Mouse (Mus musculus): ENCODE results near the gene Adgrg5. TPM values are rescaled to one million over a fixed set of nuclear protein-coding genes. Genes with fewer than 3 reads are reported as not detected.
A peak's percentile ranks its signal among the peaks of the same experiment; 100 is the strongest.

Adgrg5 gene
- polyA plus RNA-seq, 1 experiment from 2014 or later = 0.91 TPM

DNA sequence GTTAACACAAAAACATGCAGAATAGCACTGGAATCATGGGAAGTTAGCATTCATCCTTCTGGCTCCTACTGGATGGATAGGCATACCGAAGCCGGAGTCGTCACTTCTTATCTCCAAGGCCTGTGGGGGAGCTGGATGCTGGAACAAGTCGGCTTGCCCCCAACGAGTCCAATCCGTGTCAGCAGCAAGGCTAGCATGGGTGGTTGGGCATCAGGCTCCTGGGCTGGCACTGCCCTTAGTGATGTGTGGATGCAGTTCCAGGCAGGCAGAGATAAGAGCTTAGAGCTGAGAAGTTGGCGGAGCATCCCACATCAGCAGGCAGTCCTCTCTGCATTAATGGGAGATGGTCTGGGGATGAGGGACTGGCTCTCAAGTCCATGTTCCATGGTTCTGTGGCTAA lies 64.1 kb downstream of the Adgrg5 start:
- Histone ChIP-seq H3K36me3 (peaks cover 55% of the 10 kb centered on the region), H3K27me3 (replicated peaks) (no peaks in the 10 kb centered on the region), H3K4me1 (peaks cover 83% of the 10 kb centered on the region), H3K27ac (peak overlapping the region; percentile 98), H3K9ac (peak overlapping the region; percentile 96), H3K9me3 (replicated peaks) (no peaks in the 10 kb centered on the region), H3K4me3 (peak overlapping the region; percentile 86), H3K4me2 (peak overlapping the region; percentile 92)
- ATAC-seq = no peak
- 15% methylated on average over 7 of the region's 7 CpGs for WGBS (ENCODE audit: insufficient replicate concordance)

DNA sequence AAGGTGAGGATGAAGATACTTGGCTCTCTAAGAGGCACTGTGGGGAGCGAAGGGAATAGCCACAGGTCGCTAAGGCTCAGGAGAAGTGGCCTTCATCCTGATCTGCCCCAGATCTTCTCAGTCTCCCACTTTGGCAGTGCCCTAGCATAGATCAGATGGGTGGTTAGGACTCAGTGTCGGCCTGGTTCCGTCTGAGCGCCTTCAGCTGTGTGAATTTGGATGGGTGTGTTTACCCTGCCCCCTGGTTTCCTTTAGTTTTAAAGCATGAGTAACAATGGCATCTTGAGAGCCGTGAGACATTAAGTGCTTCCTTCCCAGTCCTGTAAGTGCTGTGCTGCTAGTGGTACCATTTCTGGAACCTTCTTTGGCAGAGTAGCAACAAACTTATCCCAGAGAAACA lies 65.1 kb downstream of the Adgrg5 start:
- no peak for ATAC-seq
- peak overlapping the region; percentile 96 for H3K9ac ChIP-seq
- 45% methylated on average over 6 of the region's 6 CpGs for WGBS (ENCODE audit: insufficient replicate concordance)
- H3K9me3 ChIP-seq (replicated peaks) = no peaks in the 10 kb centered on the region
- H3K27ac ChIP-seq = peak overlapping the region; percentile 98
- H3K4me2 ChIP-seq = peak overlapping the region; percentile 92
- no peaks in the 10 kb centered on the region for H3K27me3 ChIP-seq (replicated peaks)
- H3K4me1 ChIP-seq = peaks cover 83% of the 10 kb centered on the region
- H3K4me3 ChIP-seq = peak overlapping the region; percentile 86
- H3K36me3 ChIP-seq = peaks cover 65% of the 10 kb centered on the region

DNA sequence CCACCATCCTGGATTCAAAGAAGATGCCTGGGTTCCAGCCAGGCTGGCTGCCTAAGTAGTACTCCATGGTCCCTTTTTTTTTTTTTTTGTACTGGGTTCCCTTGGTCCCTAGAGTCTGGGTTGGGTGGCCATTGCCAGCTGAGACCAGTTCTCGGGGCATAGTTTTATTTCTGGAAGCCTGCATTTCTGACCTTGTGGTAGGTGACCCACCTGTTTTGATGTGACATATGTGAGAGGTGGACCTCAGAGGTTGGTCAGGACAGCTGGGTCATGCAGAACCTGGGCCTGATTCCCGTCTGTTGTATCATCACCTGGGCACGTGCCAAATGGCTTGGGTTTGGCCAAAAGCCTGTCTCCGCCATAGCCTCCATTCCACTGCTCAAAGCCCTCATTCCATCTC lies 66.2 kb downstream of the Adgrg5 start:
- no peak overlapping the region for H3K4me3 ChIP-seq
- no peaks in the 10 kb centered on the region for H3K27me3 ChIP-seq (replicated peaks)
- H3K9me3 ChIP-seq (replicated peaks) = no peaks in the 10 kb centered on the region
- H3K36me3 ChIP-seq = peaks cover 76% of the 10 kb centered on the region
- 0 out of 2 replicates have a peak overlapping the region, but pooled peaks have one; percentile 96 for H3K9ac ChIP-seq
- peaks cover 87% of the 10 kb centered on the region for H3K4me1 ChIP-seq
- ATAC-seq = no peak
- peak overlapping the region; percentile 92 for H3K4me2 ChIP-seq
- 0 out of 2 replicates have a peak overlapping the region, but pooled peaks have one; percentile 43 for H3K27ac ChIP-seq
- 84% methylated on average over 4 of the region's 4 CpGs for WGBS (ENCODE audit: insufficient replicate concordance)

DNA sequence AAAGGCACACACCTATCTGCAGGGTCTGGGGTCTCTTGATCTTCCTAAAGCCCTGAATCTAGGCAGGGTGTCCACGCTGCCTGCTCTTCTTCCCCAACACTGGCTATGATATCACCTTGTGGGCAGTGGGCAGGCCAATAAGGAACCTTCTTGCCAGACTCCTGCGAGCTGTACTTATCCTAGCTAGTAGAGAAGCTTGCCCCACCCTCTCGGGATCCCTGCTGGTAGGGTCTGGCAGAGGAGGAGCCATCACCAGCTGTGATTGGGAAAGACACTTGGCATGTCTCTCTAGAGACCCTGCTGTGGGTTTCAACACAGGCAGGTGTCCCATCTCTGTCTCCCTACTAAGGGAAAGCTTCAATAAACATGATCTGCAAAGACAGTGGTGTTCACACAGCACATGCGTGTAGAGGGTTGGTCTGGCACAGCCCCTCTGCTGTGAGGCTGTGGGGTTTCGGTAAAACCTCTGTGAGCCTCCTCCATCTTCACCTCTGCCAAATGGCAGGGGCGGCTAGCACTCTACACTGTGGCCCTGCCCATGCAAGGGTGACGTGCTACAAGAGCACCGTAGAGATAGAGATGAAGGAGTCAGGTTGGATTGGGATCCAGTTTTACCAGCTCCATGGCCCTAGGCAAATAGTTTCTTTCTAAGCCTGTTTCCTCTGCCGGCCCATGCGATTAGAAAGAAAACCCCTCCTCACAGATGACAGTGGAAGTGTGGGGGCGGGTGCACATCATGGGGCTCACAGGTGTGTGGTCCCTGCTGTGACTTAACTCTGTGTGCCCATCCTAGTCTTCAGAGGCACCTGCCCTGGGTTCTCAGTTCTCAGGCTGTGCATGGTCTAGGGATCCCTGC lies 67.3 kb downstream of the Adgrg5 start:
- Histone ChIP-seq H3K27ac (peak overlapping the region; percentile 43), H3K9me3 (replicated peaks) (no peaks in the 10 kb centered on the region), H3K4me2 (peak overlapping the region; percentile 92), H3K27me3 (replicated peaks) (no peaks in the 10 kb centered on the region), H3K9ac (peak overlapping the region; percentile 12), H3K4me1 (peaks cover 98% of the 10 kb centered on the region), H3K4me3 (0 out of 2 replicates have a peak overlapping the region, but pooled peaks have one; percentile 1), H3K36me3 (peaks cover 87% of the 10 kb centered on the region)
- ATAC-seq = no peak
- WGBS (ENCODE audit: insufficient replicate concordance) = 47% methylated on average over 11 of the region's 11 CpGs

DNA sequence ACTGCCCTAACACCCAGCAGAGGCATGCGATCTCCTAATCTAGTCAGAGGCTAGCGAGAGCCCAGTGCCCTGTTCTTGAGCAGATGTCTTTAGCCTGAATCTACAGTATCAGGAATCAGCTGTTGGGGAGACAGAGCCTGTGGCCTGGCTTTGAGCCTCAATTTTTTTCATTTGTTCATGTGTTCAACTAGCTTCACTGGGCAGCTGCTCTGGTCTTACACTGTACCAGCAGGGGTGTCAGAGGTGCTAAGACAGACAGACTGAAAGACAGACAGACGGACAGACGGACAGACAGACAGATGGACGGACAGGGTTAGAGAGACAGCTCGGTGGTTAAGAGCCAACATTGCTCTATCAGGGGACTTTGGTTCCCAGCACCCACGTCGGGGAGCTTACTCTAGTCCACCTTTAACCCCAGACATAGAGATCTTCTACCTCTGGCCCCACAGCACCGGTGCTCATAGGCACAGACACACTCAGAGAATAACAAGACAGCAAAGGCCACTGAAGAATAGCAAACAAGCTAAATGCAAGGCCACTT lies 68.0 kb downstream of the Adgrg5 start:
- H3K9ac ChIP-seq = peak overlapping the region; percentile 12
- WGBS (ENCODE audit: insufficient replicate concordance) = 60% methylated on average over 9 of the region's 9 CpGs
- ATAC-seq = no peak
- peak overlapping the region; percentile 92 for H3K4me2 ChIP-seq
- no peaks in the 10 kb centered on the region for H3K27me3 ChIP-seq (replicated peaks)
- peaks cover 94% of the 10 kb centered on the region for H3K36me3 ChIP-seq
- peak overlapping the region; percentile 52 for H3K27ac ChIP-seq
- no peak overlapping the region for H3K4me3 ChIP-seq
- no peaks in the 10 kb centered on the region for H3K9me3 ChIP-seq (replicated peaks)
- peaks cover 100% of the 10 kb centered on the region for H3K4me1 ChIP-seq

DNA sequence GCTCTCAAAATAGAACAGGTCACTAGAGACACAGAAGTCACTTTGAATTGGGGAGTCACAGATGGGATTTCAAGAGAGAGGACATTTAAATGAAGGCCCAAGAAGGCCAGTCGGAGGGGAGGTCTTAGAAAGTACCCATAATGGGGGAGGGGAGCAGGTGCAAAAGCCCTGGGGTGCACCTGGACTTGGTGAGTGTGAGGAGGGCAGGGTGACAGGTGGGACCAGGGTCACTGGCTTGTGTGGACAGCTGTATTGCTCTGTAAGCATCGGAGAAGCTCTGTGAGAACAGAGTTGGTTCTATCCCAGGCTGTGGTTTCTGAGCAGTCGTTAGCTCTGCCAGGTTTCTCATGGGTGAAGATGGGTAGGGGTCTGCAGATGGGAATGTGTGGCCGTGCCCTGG lies 68.5 kb downstream of the Adgrg5 start:
- ATAC-seq = no peak
- Histone ChIP-seq H3K4me3 (no peak overlapping the region), H3K9ac (no peak overlapping the region; the same call in 1 of the 2 replicates), H3K27ac (peak overlapping the region; percentile 52), H3K9me3 (replicated peaks) (no peaks in the 10 kb centered on the region), H3K4me1 (peaks cover 100% of the 10 kb centered on the region), H3K27me3 (replicated peaks) (no peaks in the 10 kb centered on the region), H3K4me2 (peak overlapping the region; percentile 32), H3K36me3 (peaks cover 98% of the 10 kb centered on the region)
- 63% methylated on average over 4 of the region's 4 CpGs for WGBS (ENCODE audit: insufficient replicate concordance)

DNA sequence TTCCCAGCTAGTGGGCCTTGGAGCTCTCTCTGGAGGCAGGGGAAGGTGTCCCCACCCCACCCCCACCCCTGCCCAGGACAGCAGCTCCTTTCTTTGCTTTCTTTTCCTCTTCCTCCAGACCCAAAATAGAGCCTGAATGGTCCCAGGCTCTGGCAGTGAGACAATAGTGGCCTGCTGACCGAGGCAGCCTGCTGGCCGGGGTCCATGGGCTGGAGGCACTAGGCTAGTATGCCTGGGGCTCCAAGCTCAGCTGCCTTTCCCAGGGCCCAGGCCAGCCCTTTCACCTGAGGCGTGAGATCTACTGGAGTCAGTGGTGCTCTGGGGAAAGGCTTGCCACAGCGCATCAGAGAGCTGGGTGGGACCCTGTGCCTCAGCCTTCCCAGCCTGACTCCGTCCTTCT lies 69.0 kb downstream of the Adgrg5 start:
- 72% methylated on average over 5 of the region's 5 CpGs for WGBS (ENCODE audit: insufficient replicate concordance)
- Histone ChIP-seq H3K4me3 (no peak overlapping the region), H3K9me3 (replicated peaks) (no peaks in the 10 kb centered on the region), H3K27me3 (replicated peaks) (no peaks in the 10 kb centered on the region), H3K27ac (peak overlapping the region; percentile 52; the same call in 1 of the 2 replicates), H3K9ac (peak overlapping the region; percentile 23; the same call in 1 of the 2 replicates), H3K4me1 (peaks cover 100% of the 10 kb centered on the region), H3K4me2 (peak overlapping the region; percentile 32; the same call in 1 of the 2 replicates), H3K36me3 (peaks cover 98% of the 10 kb centered on the region)
- ATAC-seq = no peak

Other genes starting within 250 kb of the Adgrg5 start
- 1.4 TPM in 2 replicates for gene Pllp, start 227.4 kb upstream of the Adgrg5 start, polyA plus RNA-seq (2016; fragmentation: Nextera tagmentation; extraction: Ambion mirVana)
- 0.07 and 0.23 TPM in 2 replicates for gene Ccl22, start 178.1 kb upstream of the Adgrg5 start, polyA plus RNA-seq (2016; fragmentation: Nextera tagmentation; extraction: Ambion mirVana)
- gene Cx3cl1, start 151.7 kb upstream of the Adgrg5 start, polyA plus RNA-seq (2016; fragmentation: Nextera tagmentation; extraction: Ambion mirVana) = 0.45 and 0.49 TPM in 2 replicates
- 0.36 TPM in 1 of 2 replicates, not detected in the other for gene Ccl17, start 113.2 kb upstream of the Adgrg5 start, polyA plus RNA-seq (2016; fragmentation: Nextera tagmentation; extraction: Ambion mirVana)
- 55.1 and 57.2 TPM in 2 replicates for gene Coq9, start 85.4 kb upstream of the Adgrg5 start, polyA plus RNA-seq (2016; fragmentation: Nextera tagmentation; extraction: Ambion mirVana)
- 80.9 and 83.4 TPM in 2 replicates for gene Ciapin1, start 85.3 kb upstream of the Adgrg5 start, polyA plus RNA-seq (2016; fragmentation: Nextera tagmentation; extraction: Ambion mirVana)
- 107 and 112 TPM in 2 replicates for gene Polr2c, start 66.2 kb upstream of the Adgrg5 start, polyA plus RNA-seq (2016; fragmentation: Nextera tagmentation; extraction: Ambion mirVana)
- 13.8 and 14.6 TPM in 2 replicates for gene Dok4, start 47.4 kb upstream of the Adgrg5 start, polyA plus RNA-seq (2016; fragmentation: Nextera tagmentation; extraction: Ambion mirVana)
- gene Ccdc102a, start 5.6 kb upstream of the Adgrg5 start, polyA plus RNA-seq (2016; fragmentation: Nextera tagmentation; extraction: Ambion mirVana) = 9.1 and 10.0 TPM in 2 replicates
- 78.5 and 80.9 TPM in 2 replicates for gene Adgrg1, start 51.1 kb downstream of the Adgrg5 start, polyA plus RNA-seq (2016; fragmentation: Nextera tagmentation; extraction: Ambion mirVana)
- gene Adgrg3, start 94.0 kb downstream of the Adgrg5 start, polyA plus RNA-seq (2016; fragmentation: Nextera tagmentation; extraction: Ambion mirVana) = 7.9 and 8.7 TPM in 2 replicates
- gene Drc7, start 131.4 kb downstream of the Adgrg5 start, polyA plus RNA-seq (2016; fragmentation: Nextera tagmentation; extraction: Ambion mirVana) = 0.14 and 0.37 TPM in 2 replicates
- 17.8 and 18.5 TPM in 2 replicates for gene Katnb1, start 157.5 kb downstream of the Adgrg5 start, polyA plus RNA-seq (2016; fragmentation: Nextera tagmentation; extraction: Ambion mirVana)